Mouse (Mus musculus) heart, embryonic 10.5 days (tissue): ENCODE results near the gene A3galt2. TPM values are rescaled to one million over a fixed set of nuclear protein-coding genes. Genes with fewer than 3 reads are reported as not detected.
A peak's percentile ranks its signal among the peaks of the same experiment; 100 is the strongest.

ENCODE experiments used
- DNase-seq: peaks from one replicate; pipeline ENCODE4 v3.0.0-alpha.2; 2017; ENCODE audit warnings: low spot score
- H3K27ac ChIP-seq: fragments of 300-500 bp; sonication (generic); 2 replicates; pipeline ENCODE4 v1.5.1; 2016; ENCODE audit warnings: mild to moderate bottlenecking
- H3K27me3 ChIP-seq: fragments of 300-500 bp; sonication (generic); 2 replicates; pipeline ENCODE4 v1.6.1; 2016; ENCODE audit warnings: mild to moderate bottlenecking; ENCODE audit not compliant: poor library complexity, insufficient read depth, severe bottlenecking
- H3K36me3 ChIP-seq: fragments of 300-500 bp; sonication (generic); 2 replicates; pipeline ENCODE4 v1.6.1; 2016; ENCODE audit warnings: mild to moderate bottlenecking, moderate library complexity
- H3K4me1 ChIP-seq: fragments of 300-500 bp; sonication (generic); 2 replicates; pipeline ENCODE4 v1.6.1; 2016; ENCODE audit warnings: mild to moderate bottlenecking
- H3K4me3 ChIP-seq: fragments of 300-500 bp; sonication (generic); 2 replicates; pipeline ENCODE4 v1.5.1; 2016; ENCODE audit warnings: mild to moderate bottlenecking, moderate library complexity
- H3K9me3 ChIP-seq: fragments of 300-500 bp; sonication (generic); 2 replicates; pipeline ENCODE4 v1.6.1; 2016; ENCODE audit warnings: mild to moderate bottlenecking, moderate library complexity
- WGBS: fragments of 180-500 bp; shearing (Covaris S2); methylation state at CpG from one replicate; pipeline ENCODE4 v1.1.7; 2016; 5-methylcytosine and 5-hydroxymethylcytosine counted together
- polyA plus RNA-seq: library from polyadenylated mRNA; unstranded; fragments of >200 nt; fragmentation: Nextera tagmentation; extraction: Ambion mirVana; gene quantifications from 2 replicates; pipeline ENCODE4 v1.2.1, GENCODE M21; 2016

The A3galt2 gene
- 0.04 and 0.10 TPM in 2 replicates for polyA plus RNA-seq

GRCm38 (mm10) chr4:128755064-128755463 lies at the start of gene A3galt2:
Gene A3galt2, plus strand, starts transcription at chr4:128755364.
- Histone ChIP-seq H3K27ac (no peak within 1 kb of the TSS), H3K36me3 (peaks cover 48% of the 10 kb centered on the region), H3K27me3 (no peaks in the 10 kb centered on the region), H3K9me3 (no peaks in the 10 kb centered on the region), H3K4me3 (no peak within 1 kb of the TSS), H3K4me1 (peaks cover 24% of the 10 kb centered on the region; the same call in 1 of the 2 replicates)
- DNase-seq: no peak
- WGBS: 80% methylated on average over 3 of the region's 3 CpGs

- H3K36me3 ChIP-seq: no peaks in the 10 kb centered on the region
- H3K4me1 ChIP-seq: peaks cover 30% of the 10 kb centered on the region
- H3K27ac ChIP-seq: no peak overlapping the region; the same call in 1 of the 2 replicates
- 7% methylated on average over 9 of the region's 9 CpGs for WGBS
- H3K9me3 ChIP-seq: no peaks in the 10 kb centered on the region
- H3K4me3 ChIP-seq: no peak overlapping the region
- peaks cover 41% of the 10 kb centered on the region for H3K27me3 ChIP-seq
- DNase-seq: peak; percentile 93
Observed at GRCm38 (mm10) chr4:128706626-128707025, 48.5 kb upstream of the A3galt2 start.

- H3K27ac ChIP-seq: no peak overlapping the region
- H3K4me3 ChIP-seq: no peak overlapping the region
- H3K9me3 ChIP-seq: no peaks in the 10 kb centered on the region
- DNase-seq: no peak
- no peaks in the 10 kb centered on the region for H3K36me3 ChIP-seq
- H3K4me1 ChIP-seq: peaks cover 38% of the 10 kb centered on the region
- H3K27me3 ChIP-seq: peaks cover 41% of the 10 kb centered on the region
- 16% methylated on average over 4 of the region's 4 CpGs for WGBS
Observed at GRCm38 (mm10) chr4:128707384-128707783, 47.8 kb upstream of the A3galt2 start.

GRCm38 (mm10) chr4:128709061-128709780 lies 45.9 kb upstream of the A3galt2 start:
- Histone ChIP-seq H3K4me3 (no peak overlapping the region), H3K4me1 (peaks cover 43% of the 10 kb centered on the region), H3K9me3 (no peaks in the 10 kb centered on the region), H3K27me3 (peaks cover 41% of the 10 kb centered on the region), H3K27ac (no peak overlapping the region), H3K36me3 (no peaks in the 10 kb centered on the region)
- DNase-seq: no peak
- WGBS: 64% methylated on average over 15 of the region's 15 CpGs

GRCm38 (mm10) chr4:128709781-128710166 lies 45.4 kb upstream of the A3galt2 start:
- 89% methylated on average over 12 of the region's 12 CpGs for WGBS

GRCm38 (mm10) chr4:128710286-128710685 lies 44.9 kb upstream of the A3galt2 start:
- H3K27me3 ChIP-seq: peaks cover 36% of the 10 kb centered on the region
- WGBS: 82% methylated on average over 6 of the region's 6 CpGs
- no peak overlapping the region for H3K4me3 ChIP-seq
- no peaks in the 10 kb centered on the region for H3K9me3 ChIP-seq
- H3K4me1 ChIP-seq: peaks cover 53% of the 10 kb centered on the region
- no peaks in the 10 kb centered on the region for H3K36me3 ChIP-seq
- no peak overlapping the region for H3K27ac ChIP-seq
- no peak for DNase-seq

More at GRCm38 (mm10) chr4:128709781-128710166, 45.4 kb upstream of the A3galt2 start:
- Histone ChIP-seq H3K27me3 (peaks cover 41% of the 10 kb centered on the region), H3K27ac (no peak overlapping the region), H3K36me3 (no peaks in the 10 kb centered on the region), H3K9me3 (no peaks in the 10 kb centered on the region), H3K4me3 (no peak overlapping the region), H3K4me1 (peaks cover 48% of the 10 kb centered on the region)
- DNase-seq: no peak

- no peaks in the 10 kb centered on the region for H3K9me3 ChIP-seq
- 74% methylated on average over 9 of the region's 9 CpGs for WGBS
- H3K4me3 ChIP-seq: no peak overlapping the region; the same call in 1 of the 2 replicates
- H3K27me3 ChIP-seq: peaks cover 35% of the 10 kb centered on the region
- H3K4me1 ChIP-seq: peaks cover 58% of the 10 kb centered on the region
- no peak for DNase-seq
- 0 out of 2 replicates have a peak overlapping the region, but pooled peaks have one; percentile 73 for H3K27ac ChIP-seq
- H3K36me3 ChIP-seq: no peaks in the 10 kb centered on the region
Observed at GRCm38 (mm10) chr4:128710800-128711199, 44.4 kb upstream of the A3galt2 start.

- H3K9me3 ChIP-seq: no peaks in the 10 kb centered on the region
- H3K4me1 ChIP-seq: peaks cover 59% of the 10 kb centered on the region
- DNase-seq: peak; percentile 95
- WGBS: 3% methylated on average over 24 of the region's 24 CpGs
- H3K4me3 ChIP-seq: peak overlapping the region; percentile 55
- no peaks in the 10 kb centered on the region for H3K36me3 ChIP-seq
- H3K27ac ChIP-seq: peak overlapping the region; percentile 73
- H3K27me3 ChIP-seq: peaks cover 35% of the 10 kb centered on the region
Observed at GRCm38 (mm10) chr4:128711455-128712135, 43.6 kb upstream of the A3galt2 start.

- DNase-seq: no peak
- WGBS: 37% methylated on average over 13 of the region's 13 CpGs
- H3K36me3 ChIP-seq: no peaks in the 10 kb centered on the region
- peak overlapping the region; percentile 73 for H3K27ac ChIP-seq
- H3K4me3 ChIP-seq: peak overlapping the region; percentile 55
- peaks cover 35% of the 10 kb centered on the region for H3K27me3 ChIP-seq
- no peaks in the 10 kb centered on the region for H3K9me3 ChIP-seq
- peaks cover 56% of the 10 kb centered on the region for H3K4me1 ChIP-seq
Observed at GRCm38 (mm10) chr4:128712136-128712655, 43.0 kb upstream of the A3galt2 start.

- no peak for DNase-seq
- Histone ChIP-seq H3K9me3 (no peaks in the 10 kb centered on the region), H3K4me3 (no peak overlapping the region), H3K27me3 (peaks cover 31% of the 10 kb centered on the region), H3K4me1 (peaks cover 54% of the 10 kb centered on the region), H3K27ac (peak overlapping the region; percentile 73; the same call in 1 of the 2 replicates), H3K36me3 (no peaks in the 10 kb centered on the region)
- 85% methylated on average over 6 of the region's 6 CpGs for WGBS
Observed at GRCm38 (mm10) chr4:128712941-128713340, 42.2 kb upstream of the A3galt2 start.

- peak overlapping the region; percentile 29 for H3K4me3 ChIP-seq
- 13% methylated on average over 14 of the region's 14 CpGs for WGBS
- peaks cover 6% of the 10 kb centered on the region for H3K27me3 ChIP-seq
- H3K27ac ChIP-seq: peak overlapping the region; percentile 78
- DNase-seq: peak; percentile 86
- H3K9me3 ChIP-seq: no peaks in the 10 kb centered on the region
- H3K36me3 ChIP-seq: no peaks in the 10 kb centered on the region
- peaks cover 66% of the 10 kb centered on the region for H3K4me1 ChIP-seq
Observed at GRCm38 (mm10) chr4:128715241-128716204, 39.6 kb upstream of the A3galt2 start.

- 19% methylated on average over 4 of the region's 4 CpGs for WGBS
- peak overlapping the region; percentile 78 for H3K27ac ChIP-seq
- peaks cover 66% of the 10 kb centered on the region for H3K4me1 ChIP-seq
- peak overlapping the region; percentile 29; the same call in 1 of the 2 replicates for H3K4me3 ChIP-seq
- H3K36me3 ChIP-seq: no peaks in the 10 kb centered on the region
- H3K27me3 ChIP-seq: no peaks in the 10 kb centered on the region
- no peak for DNase-seq
- H3K9me3 ChIP-seq: no peaks in the 10 kb centered on the region
Observed at GRCm38 (mm10) chr4:128716279-128716678, 38.9 kb upstream of the A3galt2 start.
